Mouse (Mus musculus) liver, embryonic 16.5 days (tissue): Measurements from ENCODE around the gene Riox1. TPM values are rescaled to one million over a fixed set of nuclear protein-coding genes. Genes with fewer than 3 reads are reported as not detected.
"Not testable (repeated sequence)": the region's sequence is repeated elsewhere in the genome, so short reads cannot be mapped to it uniquely, and the experiment has no call there.

Source experiments
- ATAC-seq: fragments of 200-750 bp; cut with Nextera tagmentation; 2 replicates; pipeline ENCODE4 v1.8.0; 2017; ENCODE audit warnings: low read depth, mild to moderate bottlenecking, moderate number of reproducible peaks, moderate library complexity
- H3K27ac ChIP-seq: fragments of 300-500 bp; sonication (generic); 2 replicates; pipeline ENCODE4 v1.5.1; 2014; ENCODE audit warnings: mild to moderate bottlenecking, low read length
- H3K27me3 ChIP-seq: fragments of 300-500 bp; sonication (generic); 2 replicates; pipeline ENCODE4 v1.6.1; 2014; ENCODE audit warnings: low read depth, low read length, mixed read lengths; ENCODE audit not compliant: control insufficient read depth, insufficient read depth
- H3K36me3 ChIP-seq: fragments of 300-500 bp; sonication (generic); 2 replicates; pipeline ENCODE4 v1.6.1; 2014; ENCODE audit warnings: mild to moderate bottlenecking; ENCODE audit not compliant: control insufficient read depth, insufficient read depth
- H3K4me1 ChIP-seq: fragments of 300-500 bp; sonication (generic); 2 replicates; pipeline ENCODE4 v1.6.1; 2014; ENCODE audit warnings: low read depth, low read length, mixed read lengths; ENCODE audit not compliant: control insufficient read depth
- H3K4me2 ChIP-seq: fragments of 300-500 bp; sonication (generic); 2 replicates; pipeline ENCODE4 v1.6.1; 2014; ENCODE audit warnings: low read depth, low read length, mixed read lengths
- H3K4me3 ChIP-seq: fragments of 300-500 bp; sonication (generic); 2 replicates; pipeline ENCODE4 v1.5.1; 2014; ENCODE audit warnings: low read depth, mild to moderate bottlenecking, low read length
- H3K9ac ChIP-seq: fragments of 300-500 bp; sonication (generic); 2 replicates; pipeline ENCODE4 v1.6.1; 2014; ENCODE audit warnings: low read depth, low read length
- H3K9me3 ChIP-seq: fragments of 300-500 bp; sonication (generic); replicated peaks from 2 replicates; pipeline ENCODE4 v1.6.1; 2016; ENCODE audit warnings: low read length; ENCODE audit not compliant: control insufficient read depth
- WGBS: fragments of 180-500 bp; shearing (Covaris S2); extraction: QIAGEN DNeasy Blood & Tissue Kit; methylation state at CpG from one replicate; pipeline ENCODE4 v1.1.7; 2014; ENCODE audit not compliant: insufficient replicate concordance; 5-methylcytosine and 5-hydroxymethylcytosine counted together
- polyA plus RNA-seq: library from polyadenylated mRNA; unstranded; fragments of >200 nt; fragmentation: Nextera tagmentation; extraction: Ambion mirVana; gene quantifications from 2 replicates; pipeline ENCODE4 v1.2.1, GENCODE M21; 2015

The Riox1 gene
- polyA plus RNA-seq, 1 experiment from 2014 or later: 4.4 TPM

- H3K9me3 ChIP-seq: 0 out of 2 replicates have a peak, but pooled peaks cover 3% of the 10 kb centered on the region
- 28% methylated on average over 2 of the region's 2 CpGs for WGBS
- no peak for ATAC-seq
- no peak overlapping the region for H3K4me2 ChIP-seq
- no peak overlapping the region for H3K9ac ChIP-seq
- no peak overlapping the region for H3K4me3 ChIP-seq
- H3K27me3 ChIP-seq: no peaks in the 10 kb centered on the region
- H3K27ac ChIP-seq: no peak overlapping the region
- no peaks in the 10 kb centered on the region for H3K4me1 ChIP-seq
- H3K36me3 ChIP-seq: no peaks in the 10 kb centered on the region; the same call in 1 of the 2 replicates
Observed at GRCm38 (mm10) chr12:83997221-83997620, 46.8 kb downstream of the Riox1 start.

DNA sequence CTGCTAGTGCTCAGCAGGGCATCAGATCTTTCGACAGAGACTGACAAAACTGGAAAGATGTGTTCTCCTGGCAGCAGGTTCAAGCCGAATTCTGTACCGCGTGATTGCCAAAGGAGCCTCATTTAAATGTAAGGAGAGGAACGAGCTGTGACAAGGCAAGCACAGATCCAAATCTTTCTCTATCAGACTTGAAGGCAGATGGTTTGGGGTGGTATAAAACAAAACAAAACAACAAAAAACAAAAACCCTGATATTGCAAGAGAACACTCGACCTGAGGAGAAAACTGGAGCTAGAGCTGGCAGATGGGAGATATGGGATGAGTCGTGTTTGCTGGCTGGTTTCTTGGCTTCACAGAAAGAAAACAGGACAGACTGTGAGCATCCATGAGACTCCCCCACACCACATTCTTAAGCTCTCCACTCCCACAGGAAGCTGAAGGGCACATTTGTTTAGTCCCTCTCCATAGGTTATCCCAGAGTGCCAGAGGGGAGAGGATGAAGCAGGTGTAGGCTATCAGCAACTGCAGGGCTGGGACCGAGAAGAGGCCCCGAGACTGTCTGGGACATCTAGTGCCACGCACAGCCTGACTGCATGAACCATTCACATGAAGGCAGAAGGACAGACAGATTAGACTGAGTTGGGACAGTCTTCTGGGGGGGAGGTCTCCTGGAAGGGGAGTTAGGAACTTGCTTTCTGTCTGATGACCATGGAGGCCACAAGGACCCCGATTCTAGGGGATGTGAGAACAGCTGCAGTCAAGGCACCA, 48.1 kb downstream of the Riox1 start:
- no peak overlapping the region for H3K9ac ChIP-seq
- no peaks in the 10 kb centered on the region for H3K4me1 ChIP-seq
- no peak overlapping the region for H3K4me3 ChIP-seq
- no peaks in the 10 kb centered on the region for H3K27me3 ChIP-seq
- H3K36me3 ChIP-seq: no peaks in the 10 kb centered on the region; the same call in 1 of the 2 replicates
- peak; percentile 20; the same call in 1 of the 2 replicates for ATAC-seq
- 0 out of 2 replicates have a peak, but pooled peaks cover 3% of the 10 kb centered on the region for H3K9me3 ChIP-seq
- no peak overlapping the region for H3K4me2 ChIP-seq
- 44% methylated on average over 11 of the region's 11 CpGs for WGBS
- no peak overlapping the region for H3K27ac ChIP-seq

DNA sequence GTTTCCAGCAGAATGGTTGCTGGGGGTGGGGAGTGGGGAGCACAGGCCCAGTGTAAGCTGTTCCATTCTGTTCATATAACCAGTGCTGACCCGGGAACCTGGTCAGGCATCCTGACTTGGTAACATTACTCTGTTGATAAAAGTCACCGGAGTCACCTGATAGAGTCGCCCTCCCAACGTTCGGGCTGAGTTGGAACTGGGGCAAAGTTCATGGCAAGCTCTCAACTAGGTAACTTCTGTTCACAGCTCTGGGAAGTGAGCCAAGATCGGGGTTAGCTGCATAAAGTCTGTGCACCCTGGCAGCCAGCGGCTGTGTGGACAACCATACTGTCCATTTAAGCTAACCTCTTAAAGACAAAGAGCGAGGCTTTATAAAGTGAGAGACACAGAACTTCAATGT, 48.8 kb downstream of the Riox1 start:
- not testable (repeated sequence) for H3K36me3 ChIP-seq, H3K4me1 ChIP-seq, H3K27me3 ChIP-seq, H3K9ac ChIP-seq, H3K9me3 ChIP-seq, H3K4me3 ChIP-seq, H3K4me2 ChIP-seq
- peak; percentile 92 for ATAC-seq
- 50% methylated on average over 8 of the region's 8 CpGs for WGBS
- 0 out of 2 replicates have a peak overlapping the region, but pooled peaks have one; percentile 28 for H3K27ac ChIP-seq

- Histone ChIP-seq H3K27me3 (no peaks in the 10 kb centered on the region), H3K4me2 (no peak overlapping the region), H3K4me1 (no peaks in the 10 kb centered on the region), H3K4me3 (no peak overlapping the region), H3K9ac (no peak overlapping the region), H3K9me3 (0 out of 2 replicates have a peak, but pooled peaks cover 3% of the 10 kb centered on the region), H3K27ac (no peak overlapping the region), H3K36me3 (no peaks in the 10 kb centered on the region)
- WGBS: 51% methylated on average over 3 of the region's 3 CpGs
- no peak for ATAC-seq
Observed at GRCm38 (mm10) chr12:84000418-84000817, 50.0 kb downstream of the Riox1 start.

Other genes starting within 250 kb of the Riox1 start
- gene Papln, start 187.0 kb upstream of the Riox1 start, polyA plus RNA-seq: 1.3 and 1.7 TPM in 2 replicates
- gene Numb, start 28.7 kb upstream of the Riox1 start, polyA plus RNA-seq: 16.8 and 17.4 TPM in 2 replicates
- gene Heatr4, start 34.2 kb downstream of the Riox1 start, polyA plus RNA-seq: not detected in 2 replicates
- 11.2 and 12.3 TPM in 2 replicates for gene Acot2, start 37.3 kb downstream of the Riox1 start, polyA plus RNA-seq
- 30.2 and 36.4 TPM in 2 replicates for gene Acot1, start 58.9 kb downstream of the Riox1 start, polyA plus RNA-seq
- gene Acot4, start 87.8 kb downstream of the Riox1 start, polyA plus RNA-seq: 8.4 and 10.0 TPM in 2 replicates
- not detected in 2 replicates for gene Gm49366, start 88.3 kb downstream of the Riox1 start, polyA plus RNA-seq
- 6.3 and 6.7 TPM in 2 replicates for gene Acot3, start 101.5 kb downstream of the Riox1 start, polyA plus RNA-seq
- not detected in 2 replicates for gene Acot5, start 118.7 kb downstream of the Riox1 start, polyA plus RNA-seq
- 0.33 and 0.41 TPM in 2 replicates for gene Acot6, start 150.0 kb downstream of the Riox1 start, polyA plus RNA-seq
- 0.33 and 0.42 TPM in 2 replicates for gene Dnal1, start 163.8 kb downstream of the Riox1 start, polyA plus RNA-seq
- 0.12 and 0.14 TPM in 2 replicates for gene Pnma1, start 197.9 kb downstream of the Riox1 start, polyA plus RNA-seq